Mouse (Mus musculus) frontal cortex, postnatal 14 days (tissue): ENCODE results near the gene 2210408I21Rik.

Experiments
- DNase-seq, 2 experiments: peaks; one replicate each; pipeline ENCODE4 v3.0.0; 2022; ENCODE audit warnings: low spot score in 2 of 2

2210408I21Rik gene

GRCm38 (mm10) chr13:77489938-77490651, 354.8 kb downstream of the 2210408I21Rik start:
- no peak for DNase-seq

DNA sequence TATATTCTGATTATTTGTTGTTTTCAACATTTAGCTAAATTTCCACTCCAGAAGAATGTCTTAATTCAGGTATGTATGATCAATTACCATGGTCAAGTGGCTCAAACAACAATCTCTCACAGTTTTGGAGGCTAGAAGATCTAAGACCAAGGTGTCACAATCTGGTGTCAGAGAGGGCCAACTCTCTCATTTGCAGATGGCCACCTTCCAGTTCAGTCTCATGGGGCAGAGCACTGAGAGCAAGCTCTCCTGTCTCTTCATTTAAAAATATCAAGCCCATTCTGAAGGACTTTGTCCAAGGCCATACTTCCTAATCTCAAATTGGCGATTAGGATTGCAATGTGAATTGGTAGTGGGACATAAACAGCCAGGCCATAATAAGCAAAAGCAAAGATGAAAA, 378.7 kb downstream of the 2210408I21Rik start:
- no peak for DNase-seq

DNA sequence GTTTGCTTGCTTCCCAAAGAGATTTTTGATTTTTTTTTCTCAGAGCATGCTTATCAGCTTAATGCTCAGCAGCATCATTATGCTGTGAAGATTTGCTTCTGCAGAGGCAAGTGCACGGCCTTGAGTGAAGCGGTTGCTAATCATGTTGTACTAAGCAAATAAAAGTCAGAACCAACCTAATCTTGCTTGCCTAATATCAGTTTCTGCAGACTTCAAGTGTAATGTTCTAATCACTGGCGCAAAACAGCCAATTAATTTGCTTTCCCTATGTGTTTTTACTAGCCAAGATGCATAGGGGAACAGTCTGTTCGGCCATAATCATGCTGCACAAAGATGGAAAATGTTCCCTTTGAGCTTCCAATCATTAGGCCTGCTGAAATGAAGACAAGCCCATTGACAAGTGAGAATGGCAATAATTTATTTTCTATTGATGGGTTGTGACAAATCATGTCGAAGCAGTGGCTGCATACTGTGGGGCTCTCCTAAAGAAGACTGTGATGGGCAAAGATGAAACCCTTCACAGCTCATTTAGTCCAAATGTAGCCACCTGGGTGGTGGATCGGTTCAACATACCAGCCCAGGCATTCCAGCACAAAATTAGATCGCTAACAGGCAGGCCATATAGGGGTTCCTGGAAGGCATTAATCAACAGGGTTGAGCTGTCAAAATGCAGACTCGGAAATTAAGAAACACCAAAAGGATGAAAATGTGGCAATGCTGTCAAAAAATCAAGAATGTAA, 393.8 kb downstream of the 2210408I21Rik start:
- DNase-seq, result no peak

GRCm38 (mm10) chr13:77529760-77530159, 394.4 kb downstream of the 2210408I21Rik start:
- no peak for DNase-seq

- DNase-seq, result no peak
Measured at GRCm38 (mm10) chr13:77537466-77537865, 402.1 kb downstream of the 2210408I21Rik start.

DNA sequence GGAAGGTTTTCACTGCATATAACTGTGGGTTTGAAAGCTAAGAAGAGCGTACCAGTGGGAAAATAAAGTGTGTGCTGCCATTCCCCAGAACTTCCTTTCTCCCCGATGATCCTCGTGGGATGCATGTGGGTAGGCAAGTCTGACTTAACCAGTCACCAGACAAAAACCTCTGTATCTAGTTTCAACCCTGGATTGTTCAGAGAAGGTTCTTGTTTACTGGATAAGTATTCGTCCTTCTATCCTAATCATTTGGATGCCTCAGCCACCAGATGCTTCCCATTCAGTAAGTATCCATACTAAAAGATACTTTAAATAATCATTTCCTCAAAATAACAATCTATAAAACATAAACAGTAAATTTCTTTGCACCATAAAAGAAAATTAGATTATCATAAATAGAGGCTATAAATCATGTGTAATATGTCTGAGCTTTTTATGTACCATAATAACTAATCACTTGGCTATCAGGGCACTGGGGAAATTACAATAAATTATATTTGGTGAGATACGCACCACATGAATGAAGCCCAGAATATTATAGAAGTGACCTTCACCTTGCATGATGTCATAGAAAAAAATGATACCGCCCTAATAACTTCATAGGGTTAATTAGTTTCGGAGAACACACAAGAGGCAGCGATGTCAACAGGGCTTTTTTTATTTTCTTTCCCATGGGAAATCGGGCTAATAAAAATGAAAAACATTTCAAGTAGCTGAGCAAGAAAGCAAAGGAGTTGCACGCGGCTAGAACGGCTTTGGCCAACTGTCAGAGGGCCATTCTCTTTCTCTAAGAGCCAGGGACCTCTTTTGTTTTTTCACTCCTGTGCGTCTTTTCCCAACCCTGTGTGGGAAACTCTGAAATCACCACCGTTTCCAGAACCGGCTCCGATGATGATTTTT, 412.4 kb downstream of the 2210408I21Rik start:
- no peak for DNase-seq

DNA sequence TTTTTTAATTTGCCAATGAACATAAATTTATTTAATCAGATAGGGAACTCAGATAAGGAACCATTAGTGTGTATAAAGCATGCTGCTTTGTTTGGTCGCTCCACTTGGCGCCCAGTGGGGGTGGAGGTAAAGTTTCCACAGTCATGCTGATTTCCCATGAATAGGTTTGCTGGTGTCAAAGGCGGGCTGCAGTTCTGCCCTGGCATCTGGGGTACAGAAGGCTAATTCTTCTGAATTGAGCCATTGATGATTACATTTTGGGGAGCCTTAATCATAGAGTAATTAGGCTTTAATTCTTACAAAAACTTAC, 413.0 kb downstream of the 2210408I21Rik start:
- no peak for DNase-seq

DNA sequence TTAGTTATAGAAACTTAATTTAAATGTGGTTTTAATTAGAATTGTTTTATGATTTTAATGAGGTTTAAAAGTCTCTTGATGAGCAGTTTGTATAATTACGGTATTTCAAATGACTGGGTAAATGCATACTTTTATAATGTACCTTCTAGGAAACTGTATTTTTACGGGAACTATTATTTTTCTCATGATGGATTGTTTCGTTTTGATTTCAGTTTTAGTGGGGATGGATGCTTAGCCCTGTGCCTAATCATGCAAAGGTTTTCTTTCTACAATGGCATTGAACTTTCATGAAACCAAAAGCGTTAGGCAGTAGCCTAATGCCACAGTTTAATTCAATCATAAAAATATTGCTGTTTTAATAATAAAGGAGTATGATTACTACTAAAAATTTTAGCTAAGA, 413.4 kb downstream of the 2210408I21Rik start:
- no peak for DNase-seq

GRCm38 (mm10) chr13:77594011-77594410, 458.7 kb downstream of the 2210408I21Rik start:
- no peak for DNase-seq

DNA sequence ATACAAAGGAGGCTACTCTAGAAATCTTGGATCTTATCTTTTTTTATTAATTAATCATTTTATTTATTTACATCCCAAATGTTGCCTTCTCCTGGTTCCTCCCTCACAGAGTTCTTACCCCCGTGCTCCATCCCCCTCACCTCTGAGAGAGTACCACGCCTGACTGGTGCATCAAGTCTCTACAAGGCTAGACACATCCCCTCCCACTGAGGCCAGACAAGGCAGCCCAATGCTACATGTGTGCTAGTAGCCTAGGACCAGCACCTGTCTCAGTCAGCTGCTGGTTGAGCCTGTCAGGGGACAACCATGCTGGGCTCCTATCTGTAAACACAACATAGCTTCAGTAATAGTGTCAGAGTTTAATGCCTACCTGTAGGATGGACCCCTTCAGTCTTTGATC, 480.0 kb downstream of the 2210408I21Rik start:
- no peak for DNase-seq
